Mouse (Mus musculus) neural tube, embryonic 12.5 days (tissue): ENCODE data around the gene Sppl2b. TPM values are rescaled to one million over a fixed set of nuclear protein-coding genes. Genes with fewer than 3 reads are reported as not detected.

Source experiments
- microRNA counts: library from miRNA; unstranded; fragments of <30 nt; microRNA quantifications from one replicate; lab custom pipeline; 2017
- microRNA-seq: library from miRNA; unstranded; fragments of <30 nt; microRNA quantifications from one replicate; pipeline ENCODE4, GENCODE M21; 2017
- polyA plus RNA-seq: library from polyadenylated mRNA; unstranded; fragments of >200 nt; fragmentation: Nextera tagmentation; extraction: Ambion mirVana; gene quantifications from 2 replicates; pipeline ENCODE4 v1.2.1, GENCODE M21; 2016

Sppl2b gene
- polyA plus RNA-seq, 1 experiment from 2014 or later = 51.2 TPM

MicroRNA genes within 50 kb of the gene (microRNA counts, 519-probe panel; counts per million panel counts)
- microRNA mmu-miR-1982 (lab: Ali Mortazavi, UCI) = 342 counts per million, percentile 67 among the panel's probes with 10 or more counts

Small RNA genes lying within 50 kb of the gene (microRNA-seq; reads per million reads assigned to microRNA genes)
- 2.0 reads per million for gene Mir1982

Other genes with a start within 250 kb of the Sppl2b start
- gene Gm49322, start 249.3 kb upstream of the Sppl2b start, polyA plus RNA-seq = 3.6 and 6.0 TPM in 2 replicates
- gene Csnk1g2, start 232.4 kb upstream of the Sppl2b start, polyA plus RNA-seq = 173 and 192 TPM in 2 replicates
- 92.8 and 100 TPM in 2 replicates for gene Btbd2, start 198.2 kb upstream of the Sppl2b start, polyA plus RNA-seq
- gene Mknk2, start 177.2 kb upstream of the Sppl2b start, polyA plus RNA-seq = 86.5 and 88.5 TPM in 2 replicates
- 59.4 and 61.5 TPM in 2 replicates for gene Mob3a, start 153.3 kb upstream of the Sppl2b start, polyA plus RNA-seq
- 28.6 and 29.3 TPM in 2 replicates for gene Izumo4, start 153.1 kb upstream of the Sppl2b start, polyA plus RNA-seq
- 93.9 and 95.1 TPM in 2 replicates for gene Ap3d1, start 113.0 kb upstream of the Sppl2b start, polyA plus RNA-seq
- gene Dot1l, start 100.1 kb upstream of the Sppl2b start, polyA plus RNA-seq = 26.3 and 26.5 TPM in 2 replicates
- gene Sf3a2, start 57.1 kb upstream of the Sppl2b start, polyA plus RNA-seq = 66.8 and 72.4 TPM in 2 replicates
- 155 TPM in 2 replicates for gene Plekhj1, start 56.6 kb upstream of the Sppl2b start, polyA plus RNA-seq
- not detected in 2 replicates for gene Amh, start 50.0 kb upstream of the Sppl2b start, polyA plus RNA-seq
- 1.4 and 1.6 TPM in 2 replicates for gene Jsrp1, start 41.8 kb upstream of the Sppl2b start, polyA plus RNA-seq
- gene Oaz1, start 28.6 kb upstream of the Sppl2b start, polyA plus RNA-seq = 1,342 and 1,429 TPM in 2 replicates
- 0.65 and 1.3 TPM in 2 replicates for gene Lingo3, start 11.2 kb upstream of the Sppl2b start, polyA plus RNA-seq
- 265 and 274 TPM in 2 replicates for gene Lsm7, start 66 bp upstream of the Sppl2b start, polyA plus RNA-seq
- 0.06 and 0.10 TPM in 2 replicates for gene Tmprss9, start 16.6 kb downstream of the Sppl2b start, polyA plus RNA-seq
- gene Timm13, start 45.7 kb downstream of the Sppl2b start, polyA plus RNA-seq = 282 and 323 TPM in 2 replicates
- 57.1 and 61.3 TPM in 2 replicates for gene Lmnb2, start 63.0 kb downstream of the Sppl2b start, polyA plus RNA-seq
- 7.9 and 8.0 TPM in 2 replicates for gene Gadd45b, start 74.8 kb downstream of the Sppl2b start, polyA plus RNA-seq
- 11.2 and 14.0 TPM in 2 replicates for gene Gng7, start 159.7 kb downstream of the Sppl2b start, polyA plus RNA-seq
- gene Diras1, start 170.4 kb downstream of the Sppl2b start, polyA plus RNA-seq = 16.6 and 16.8 TPM in 2 replicates
- 33.9 and 40.2 TPM in 2 replicates for gene Slc39a3, start 182.2 kb downstream of the Sppl2b start, polyA plus RNA-seq
- gene Sgta, start 204.9 kb downstream of the Sppl2b start, polyA plus RNA-seq = 272 and 275 TPM in 2 replicates
- 60.2 and 63.3 TPM in 2 replicates for gene Thop1, start 214.8 kb downstream of the Sppl2b start, polyA plus RNA-seq
- 0.08 and 0.51 TPM in 2 replicates for gene Creb3l3, start 243.6 kb downstream of the Sppl2b start, polyA plus RNA-seq